Mouse (Mus musculus) urinary bladder, postnatal 4 days (tissue): ENCODE measurements around the gene Arid5b.

Experiments
- DNase-seq, 2 experiments: peaks; one replicate each; pipeline ENCODE4 v3.0.0; 2021 to 2022; ENCODE audit warnings: low spot score in 2 of 2

Arid5b gene

DNA sequence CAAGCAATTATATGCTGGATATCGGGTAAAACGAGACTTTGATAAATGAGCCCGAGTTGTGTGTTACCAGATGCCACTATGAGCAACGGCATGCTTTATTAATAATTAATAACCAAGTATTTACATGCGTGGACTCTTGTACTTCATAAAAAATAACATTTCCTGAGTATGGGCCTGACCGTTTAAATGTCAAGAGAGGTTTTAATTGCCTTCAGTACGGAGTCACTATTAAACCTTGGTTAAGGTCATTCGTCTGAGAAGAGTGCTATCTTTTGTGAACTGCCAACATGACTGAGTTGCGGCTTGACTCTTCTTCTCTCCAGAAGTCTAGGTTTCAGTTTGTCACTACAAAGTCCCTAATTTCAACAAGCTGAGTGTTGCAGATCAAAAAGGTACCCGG is 8.8 kb downstream of the Arid5b start:
- DNase-seq, result no peak

DNA sequence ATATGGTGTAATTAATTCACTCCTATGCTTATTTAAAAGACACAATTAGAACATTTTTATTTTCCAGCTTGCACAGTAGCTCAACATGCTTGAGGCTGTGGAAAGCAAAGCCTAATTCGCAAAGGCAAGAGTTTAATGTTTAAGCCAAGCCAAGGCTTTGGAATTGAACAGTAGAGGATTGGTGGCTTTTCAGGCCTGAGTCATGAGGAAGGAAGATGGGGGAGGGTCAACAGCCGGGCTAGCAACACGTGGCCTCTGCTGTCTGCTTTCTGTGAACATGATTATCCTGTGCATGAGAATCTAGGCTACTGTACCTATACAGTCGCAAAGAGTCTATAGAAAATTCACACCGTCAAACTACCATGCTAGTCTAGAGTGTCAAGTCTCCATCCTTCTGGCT is 9.9 kb downstream of the Arid5b start:
- DNase-seq, result no peak

DNA sequence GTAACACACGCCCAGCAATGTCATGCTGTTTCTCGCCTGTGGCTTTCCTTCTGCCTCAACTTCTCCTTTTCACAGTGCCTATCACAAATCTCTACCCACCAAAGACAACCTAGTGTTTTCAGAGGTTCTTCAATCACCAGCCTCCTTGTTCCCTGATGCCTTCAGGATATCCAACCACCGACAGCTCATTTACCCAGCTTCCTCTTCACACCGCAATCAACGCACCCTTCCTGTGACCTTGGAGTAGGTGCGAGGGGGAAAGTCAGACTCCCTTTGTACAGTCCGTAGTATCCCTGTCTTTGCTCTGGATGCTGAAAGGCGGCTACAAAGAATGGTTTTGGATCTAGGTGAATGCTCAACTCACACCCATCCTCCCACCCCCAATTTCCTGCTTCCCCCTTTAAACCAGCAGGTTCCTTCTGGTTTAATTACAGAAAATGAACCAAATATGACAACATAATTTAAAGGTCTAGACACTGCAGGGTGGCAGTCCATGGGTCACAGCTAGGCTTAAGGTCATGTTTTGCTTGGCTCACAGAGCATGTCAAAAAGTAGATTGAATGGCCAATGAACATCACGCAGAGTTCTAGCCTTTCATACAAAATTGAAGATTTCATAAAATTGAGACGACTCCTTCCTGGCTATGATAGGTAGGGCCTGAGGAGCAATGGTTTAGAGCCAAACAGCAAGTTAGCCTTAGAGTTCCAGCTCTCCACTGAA is 14.4 kb downstream of the Arid5b start:
- DNase-seq, result no peak

DNA sequence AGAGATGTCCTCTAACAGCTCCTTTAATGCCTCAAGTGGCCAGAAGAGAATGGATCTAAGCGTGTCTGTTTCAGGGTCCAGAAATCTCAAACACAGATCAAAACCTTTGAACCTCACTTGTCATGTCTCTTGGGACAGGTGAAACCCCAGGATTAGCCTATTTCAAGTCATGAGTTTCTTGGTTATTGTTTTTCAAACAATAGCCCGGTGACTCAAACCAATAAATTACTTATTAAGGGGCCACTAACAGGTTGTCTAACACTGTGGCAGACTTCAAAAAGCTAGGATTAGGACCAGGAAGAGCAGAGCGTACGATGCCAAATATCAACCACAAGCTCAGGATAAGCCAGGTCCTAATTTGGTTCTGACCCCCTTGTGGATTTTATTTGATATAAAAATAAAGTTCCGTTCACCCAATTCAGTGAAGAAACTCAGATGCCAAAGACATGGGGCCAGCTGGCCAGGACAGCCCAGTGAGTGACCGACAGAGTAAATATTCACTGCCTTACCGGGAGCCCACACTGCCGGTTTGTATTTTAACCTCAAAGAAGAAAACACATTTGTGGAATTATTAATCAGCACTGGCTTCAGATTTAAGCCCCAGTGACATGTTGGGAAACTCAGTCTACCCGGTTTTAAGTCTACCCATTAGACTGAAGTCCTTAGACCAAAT is 15.1 kb downstream of the Arid5b start:
- DNase-seq, result no peak

DNA sequence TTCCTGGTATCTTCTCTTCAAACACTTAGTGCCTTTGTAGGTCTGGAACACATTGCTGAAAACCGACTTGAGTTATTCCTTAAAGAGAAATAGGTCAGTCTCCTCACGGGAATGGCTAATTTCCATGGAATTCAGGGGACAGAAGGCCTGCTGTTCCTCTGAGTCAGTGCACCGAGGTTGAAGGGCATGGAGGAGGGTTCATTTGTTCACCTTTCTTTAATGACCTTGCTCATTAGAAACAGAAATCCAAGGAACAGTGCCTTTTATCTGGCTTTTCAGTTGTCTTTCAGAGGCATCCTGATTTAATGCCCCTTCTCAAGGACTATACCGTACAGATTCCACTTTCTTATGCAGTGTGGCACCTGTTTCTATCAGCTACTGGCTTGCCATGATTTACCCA is 18.9 kb downstream of the Arid5b start:
- DNase-seq, result no peak

DNA sequence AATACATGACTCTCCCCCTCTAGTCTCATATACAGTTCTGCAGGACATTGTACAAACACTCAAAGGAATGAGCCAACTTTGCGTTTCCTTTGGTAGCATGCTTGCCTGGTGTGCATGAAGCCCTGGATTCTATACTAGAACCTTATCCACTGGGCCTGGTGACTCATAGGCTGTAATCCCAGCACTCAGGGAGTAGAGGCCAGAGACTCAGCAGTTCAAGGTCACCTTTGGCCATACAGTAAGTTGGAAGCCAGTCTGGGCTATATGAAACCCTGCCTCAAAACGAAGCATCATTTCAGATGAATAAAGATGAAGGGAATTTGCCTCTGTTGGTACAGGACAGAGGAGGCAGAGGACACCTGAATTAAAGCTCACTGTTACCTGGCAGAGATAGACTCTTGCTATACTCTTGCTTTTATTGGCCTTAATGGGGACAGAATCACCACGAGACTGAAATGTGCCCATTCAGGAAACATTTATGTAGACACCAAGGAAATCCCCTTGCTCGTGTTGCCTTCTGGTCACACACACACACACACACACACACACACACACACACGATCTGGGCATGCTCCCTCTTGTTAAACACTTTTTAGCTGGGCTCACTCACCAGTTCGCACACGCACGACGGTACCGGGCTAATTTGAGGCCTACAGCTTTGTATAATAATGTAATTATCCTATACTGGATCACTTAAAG is 21.0 kb downstream of the Arid5b start:
- no peak for DNase-seq

DNA sequence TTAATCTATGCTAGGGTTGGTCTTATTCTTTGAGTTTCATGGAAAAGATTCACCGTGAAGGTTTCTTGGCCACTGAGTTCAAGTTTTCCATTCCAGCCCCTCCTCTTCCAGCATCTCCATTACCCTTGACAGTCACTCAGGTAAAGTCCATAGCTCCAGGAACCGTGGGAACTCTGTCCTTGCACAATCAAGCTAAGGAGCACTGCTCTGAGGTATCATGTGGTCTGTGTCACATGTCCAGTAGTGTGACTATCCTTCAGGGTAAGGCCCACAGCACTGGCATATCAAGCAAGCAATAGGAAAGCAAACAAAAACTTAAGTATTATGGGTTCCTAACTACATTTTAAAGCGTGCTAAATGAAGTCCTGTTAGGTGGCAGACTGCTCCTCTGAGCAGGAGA is 22.4 kb downstream of the Arid5b start:
- DNase-seq, result no peak

DNA sequence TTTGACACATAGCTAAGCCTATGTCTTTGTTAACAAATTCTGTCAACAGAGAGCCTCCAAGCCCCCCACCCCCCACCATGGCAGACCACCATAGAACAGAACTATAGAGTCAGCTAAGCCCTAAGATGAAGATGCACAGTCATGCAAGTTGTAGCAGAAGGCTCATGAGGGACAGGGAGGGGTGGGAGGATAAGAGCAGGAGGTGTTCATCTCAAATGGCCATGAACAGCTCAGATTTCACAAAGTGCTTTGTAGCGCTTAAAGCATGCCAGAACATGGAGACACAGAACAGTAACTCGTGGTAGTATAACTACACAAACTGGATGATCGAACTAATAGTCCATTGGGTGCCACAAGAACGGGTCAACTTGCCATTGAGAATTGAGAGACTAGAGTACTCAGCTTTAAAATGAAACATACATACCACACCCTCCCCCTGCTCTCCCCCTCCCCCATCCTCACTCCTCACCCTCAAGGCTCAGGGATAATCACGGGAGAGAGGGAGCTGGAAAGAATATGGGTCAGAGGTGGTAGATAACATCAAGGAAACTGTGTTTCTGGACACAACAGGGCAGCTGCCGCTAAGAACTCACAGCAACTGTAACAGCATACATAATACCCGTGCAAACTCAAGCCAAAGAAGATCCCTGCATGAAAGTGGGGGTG is 25.0 kb downstream of the Arid5b start:
- DNase-seq, result no peak

DNA sequence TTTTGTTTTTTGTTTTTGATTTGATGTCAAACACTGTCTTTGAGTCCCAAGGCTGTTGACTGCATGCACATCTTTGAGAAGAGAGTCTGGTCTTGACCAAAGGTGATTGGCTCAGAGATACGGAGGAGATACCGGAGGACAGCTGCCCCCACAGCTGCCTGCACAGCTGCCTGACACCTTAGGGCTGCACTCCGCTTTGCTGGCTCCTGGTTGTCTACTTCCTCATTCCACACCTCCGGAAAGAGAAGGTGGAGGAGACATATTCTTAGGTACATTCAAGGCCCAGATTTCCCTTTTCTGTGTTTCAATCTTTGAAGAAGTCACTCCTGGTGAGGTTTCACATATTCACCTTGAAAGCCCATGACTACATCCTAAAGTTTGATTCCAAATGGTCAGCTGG is 25.9 kb downstream of the Arid5b start:
- DNase-seq, result no peak

DNA sequence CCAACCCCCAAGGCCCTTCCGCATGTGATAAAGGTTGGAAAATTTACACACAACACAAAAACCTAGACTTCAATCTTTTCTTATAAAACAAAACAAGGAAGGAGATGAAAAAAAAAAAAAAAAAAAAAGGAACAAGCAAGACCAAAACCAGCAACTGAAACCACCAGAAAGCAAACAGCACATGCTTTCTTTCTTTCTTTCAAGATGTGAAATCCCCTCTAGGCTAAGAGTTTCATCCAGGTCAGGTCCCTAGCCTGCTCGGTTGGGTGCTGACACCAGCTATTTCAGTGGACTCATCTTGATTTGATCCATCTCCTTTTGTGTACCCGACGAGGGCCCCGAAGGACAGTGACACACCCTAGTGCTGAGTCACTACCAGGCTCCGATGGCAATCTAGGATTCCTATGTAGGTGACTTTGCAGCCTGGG is 29.2 kb downstream of the Arid5b start:
- no peak for DNase-seq

DNA sequence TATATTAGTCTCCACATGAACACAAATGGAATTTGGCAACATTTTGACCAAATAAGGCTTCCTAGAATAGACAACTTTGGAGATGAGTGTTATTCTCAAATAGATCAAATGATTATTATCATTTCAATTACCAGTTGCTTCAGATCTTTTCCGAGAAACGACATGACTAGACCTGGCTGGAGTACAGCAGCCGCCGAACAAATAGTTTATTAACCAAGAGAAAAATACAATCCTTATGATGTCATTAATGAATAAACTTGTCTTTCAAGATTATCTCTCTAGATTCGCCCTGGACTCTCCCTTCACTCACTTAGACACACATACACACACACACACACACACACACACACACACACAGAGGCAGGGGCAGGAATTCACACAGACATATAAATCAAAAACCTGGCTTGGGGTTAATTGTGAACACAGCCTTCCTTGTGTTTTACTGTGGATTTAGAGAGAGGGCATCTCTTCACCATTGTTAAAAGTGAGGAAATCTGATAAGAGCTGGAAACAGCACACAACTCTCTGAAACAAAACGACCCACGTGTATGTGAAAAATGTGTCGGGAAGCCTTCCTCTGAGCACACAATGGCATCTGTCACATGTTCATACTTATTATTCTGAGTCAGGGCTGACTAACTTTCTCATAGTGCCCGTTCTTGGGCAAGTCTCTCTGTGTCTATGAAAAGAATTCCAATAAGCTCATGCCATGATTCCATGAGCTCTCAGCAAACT is 30.1 kb downstream of the Arid5b start:
- no peak for DNase-seq

DNA sequence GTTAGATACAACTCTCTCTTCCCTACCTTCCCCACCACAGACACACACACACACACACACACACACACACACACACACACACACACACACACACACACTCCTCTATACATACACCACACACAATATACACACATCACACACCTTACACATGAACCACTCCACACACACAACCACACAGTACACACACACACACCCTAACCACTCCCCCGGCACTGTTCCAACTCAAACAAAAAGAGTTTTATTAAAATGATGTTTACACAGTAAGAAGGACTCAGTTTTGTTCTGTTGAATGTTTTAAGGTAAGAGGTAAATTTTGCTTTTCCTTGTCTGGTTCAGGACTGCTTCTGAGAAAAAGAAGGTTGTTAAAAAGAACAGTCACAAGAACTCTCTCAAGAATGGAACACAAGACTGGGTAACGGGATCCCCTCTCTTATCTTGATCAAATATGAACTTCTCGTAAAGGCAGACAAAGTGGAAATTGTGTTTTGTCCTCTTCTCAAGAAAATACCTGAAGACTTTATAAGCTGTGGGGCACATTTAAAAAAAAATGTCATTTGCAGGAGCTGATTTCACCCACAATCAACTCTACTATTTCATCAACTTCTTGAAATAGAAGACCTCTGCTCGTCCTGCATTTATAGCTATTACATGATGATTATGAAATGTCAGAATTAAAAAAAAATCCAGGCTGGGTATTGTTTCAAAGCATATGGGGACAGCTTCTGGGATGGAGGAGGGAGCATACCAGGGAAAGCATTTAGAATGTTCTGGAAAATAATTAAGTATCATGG is 30.9 kb downstream of the Arid5b start:
- DNase-seq, result no peak

DNA sequence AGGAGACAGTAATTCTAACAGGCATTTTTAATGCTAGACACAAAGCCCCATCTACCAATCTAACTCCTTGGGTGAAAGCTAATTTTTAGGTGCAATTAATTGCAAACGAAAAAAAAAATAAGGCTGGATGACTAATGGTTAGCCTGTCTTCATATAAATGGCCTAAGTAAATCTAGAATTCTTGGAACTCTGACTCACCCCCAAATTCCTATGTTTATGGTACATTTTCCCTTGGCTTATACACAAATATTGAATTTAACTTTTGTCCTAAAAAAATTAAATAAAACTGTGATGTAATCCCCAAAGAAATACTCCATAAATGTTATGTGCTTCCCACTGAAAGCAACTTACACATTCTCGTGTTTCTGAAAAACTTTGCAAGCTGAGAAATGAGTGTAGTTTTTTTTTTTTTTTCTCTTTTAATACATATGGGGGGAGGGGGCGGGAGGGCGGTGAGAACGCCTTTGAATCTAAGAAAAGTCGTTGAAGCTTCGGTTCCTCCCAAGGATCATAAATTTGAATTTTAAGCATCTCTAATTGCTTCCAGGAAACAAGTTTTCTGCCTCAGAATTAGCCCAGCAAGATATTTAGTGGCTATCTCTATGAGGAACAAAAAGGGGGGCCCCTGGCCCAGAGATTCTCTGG is 31.8 kb downstream of the Arid5b start:
- no peak for DNase-seq

DNA sequence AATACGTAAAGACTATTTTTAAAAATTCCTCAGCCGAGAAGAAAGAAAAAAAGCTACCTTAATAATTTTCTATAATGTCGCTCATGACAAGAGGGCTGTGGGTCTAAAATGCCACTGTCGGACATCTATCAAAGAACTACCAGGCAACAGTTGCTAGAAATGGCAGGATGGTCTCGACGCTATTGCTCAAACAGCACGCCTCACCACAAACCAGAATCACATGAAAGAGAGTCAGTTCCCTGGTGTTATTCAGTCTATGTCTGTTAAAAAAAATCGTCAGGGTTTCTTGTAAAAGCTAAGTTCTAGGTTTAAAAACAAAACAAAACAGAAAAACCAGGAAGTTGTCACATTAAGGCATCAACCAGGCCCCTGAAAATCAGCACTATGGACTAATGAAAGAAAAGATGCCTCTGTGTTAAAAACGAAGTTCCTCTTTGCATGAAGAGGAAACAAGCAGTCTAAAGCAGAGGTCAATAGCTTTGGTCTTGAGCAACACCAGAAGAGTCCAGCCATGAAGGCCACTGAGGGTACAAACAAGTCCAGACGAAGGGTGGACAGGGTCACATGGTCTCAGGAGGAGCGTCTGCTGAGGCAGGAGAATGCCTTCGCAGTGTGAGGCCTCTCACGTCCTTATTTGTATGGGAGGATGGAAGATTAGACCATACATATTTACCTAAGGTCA is 37.6 kb downstream of the Arid5b start:
- DNase-seq, result no peak

DNA sequence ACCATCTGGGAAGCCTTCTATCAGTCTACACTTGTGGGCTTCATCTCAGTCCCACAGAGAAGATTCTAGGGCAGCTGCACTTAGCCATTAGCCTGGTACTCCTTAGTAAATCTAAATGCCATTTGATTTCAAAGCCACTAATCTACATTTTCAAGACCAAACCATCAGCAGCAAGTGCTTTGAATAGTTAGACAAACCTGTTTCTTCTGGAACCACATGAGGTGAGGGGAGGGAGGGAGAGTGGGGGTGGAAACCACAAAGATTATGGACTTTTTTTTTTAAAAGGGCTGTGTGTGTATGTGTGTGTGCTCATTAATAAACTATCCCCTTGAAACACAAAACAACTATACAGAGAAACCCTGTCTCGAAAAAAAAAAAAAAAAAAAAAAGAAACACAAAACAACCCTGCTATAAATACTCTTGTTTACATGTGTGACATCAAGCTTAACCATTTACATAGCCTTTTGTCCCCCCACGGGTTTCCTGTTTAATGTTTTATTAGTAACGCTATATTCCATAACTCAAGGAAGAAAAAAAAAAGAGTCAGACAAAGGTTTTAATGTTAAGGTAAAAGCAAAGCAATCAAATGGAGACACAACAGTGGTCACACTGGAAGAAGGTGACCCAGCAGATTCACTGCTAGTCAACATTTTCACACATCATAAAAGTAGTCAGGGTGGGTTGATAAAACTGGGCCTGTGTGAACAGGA is 38.3 kb downstream of the Arid5b start:
- DNase-seq, result no peak

DNA sequence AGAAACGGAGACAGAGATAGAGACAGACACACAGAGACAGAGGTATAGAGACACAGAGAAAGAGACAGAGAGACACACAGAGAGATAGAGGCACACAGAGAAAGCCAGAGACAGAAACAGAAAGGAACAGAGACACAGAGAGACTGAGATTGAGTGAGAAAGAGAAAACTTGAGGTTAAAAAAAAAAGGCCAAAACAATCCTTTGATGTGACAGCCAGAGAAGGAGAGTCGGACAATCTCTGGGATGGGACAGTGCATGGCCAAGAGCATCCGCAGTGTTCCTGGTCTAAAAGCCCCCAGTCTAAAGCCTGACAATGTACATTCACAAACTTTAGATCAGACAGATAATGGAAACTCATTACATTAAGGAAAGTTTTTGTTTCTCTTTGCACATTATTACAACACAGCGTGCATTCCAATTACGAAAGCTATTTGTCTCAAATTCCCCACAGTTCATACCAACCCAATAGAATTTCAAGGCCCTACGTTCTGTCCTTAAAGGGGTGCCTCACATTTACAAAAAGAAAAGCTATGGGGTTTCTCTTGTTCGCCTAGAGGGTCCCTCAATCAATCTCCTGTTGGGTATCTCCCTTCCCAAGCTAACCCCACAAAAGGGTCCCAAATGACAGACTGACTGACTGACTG is 39.0 kb downstream of the Arid5b start:
- DNase-seq, result no peak

DNA sequence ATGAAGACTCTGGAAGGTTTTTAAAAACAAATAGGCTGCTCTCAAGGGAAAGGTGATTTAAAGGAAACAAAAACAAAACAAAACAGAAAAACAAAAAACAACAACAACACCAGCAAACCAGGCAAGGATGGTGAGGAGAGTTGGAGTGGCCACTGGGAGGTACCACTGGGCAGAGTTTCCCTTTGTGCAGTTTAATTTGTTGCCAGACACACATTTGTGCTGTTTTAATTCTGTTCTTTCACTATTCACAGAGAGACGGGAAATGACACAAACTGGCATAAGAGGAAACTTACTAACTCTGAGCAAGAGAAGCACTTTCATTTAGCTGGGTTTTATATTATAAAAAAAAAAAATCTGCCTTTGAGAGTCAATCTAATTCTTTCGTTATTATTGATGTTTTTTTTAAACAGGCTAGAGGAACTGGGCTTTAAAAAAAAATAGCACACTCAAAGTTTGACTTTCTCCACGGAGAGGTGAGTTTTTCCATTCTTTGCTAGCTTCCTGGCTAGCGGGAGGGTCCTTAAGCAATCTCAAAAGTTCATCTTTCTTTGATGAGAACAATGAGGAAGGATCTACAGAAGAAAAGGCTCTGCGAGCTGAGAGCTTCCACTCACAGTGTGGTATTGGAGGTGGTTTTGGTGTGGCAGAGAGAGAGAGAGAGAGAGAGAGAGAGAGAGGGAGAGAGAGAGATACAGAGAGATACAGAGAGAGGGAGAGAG is 39.7 kb downstream of the Arid5b start:
- DNase-seq, result no peak

DNA sequence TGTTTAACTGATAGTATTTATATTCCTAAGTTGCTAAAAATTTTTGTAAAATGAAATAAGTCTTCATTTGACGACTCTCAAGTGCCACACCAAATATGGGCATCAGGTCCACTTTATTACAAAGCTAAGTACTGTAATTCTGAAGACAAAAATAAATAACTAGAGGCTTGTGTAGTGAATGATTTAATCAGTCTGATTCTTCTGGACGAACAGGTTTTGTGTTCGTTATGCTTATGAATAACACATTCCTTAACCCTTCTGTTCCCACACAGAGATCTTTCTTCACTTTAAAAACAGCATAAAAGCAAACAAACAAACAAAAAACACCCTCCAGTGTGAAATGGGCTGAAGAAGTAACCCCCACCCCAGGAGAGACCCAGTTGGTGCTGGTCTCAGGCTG is 40.4 kb downstream of the Arid5b start:
- DNase-seq, result no peak
